Mouse (Mus musculus) ES-Bruce4 (cell line): Measurements from ENCODE around the gene Ak3.

Experiments
- CTCF ChIP-seq: IDR thresholded peaks from one replicate; pipeline ENCODE4 v1.8.1; 2011; ENCODE audit warnings: low read depth, low read length
- EP300 ChIP-seq: IDR thresholded peaks from 2 replicates; pipeline ENCODE4 v1.6.1; 2011; ENCODE audit warnings: low read depth, low read length; ENCODE audit not compliant: insufficient read depth

DNA sequence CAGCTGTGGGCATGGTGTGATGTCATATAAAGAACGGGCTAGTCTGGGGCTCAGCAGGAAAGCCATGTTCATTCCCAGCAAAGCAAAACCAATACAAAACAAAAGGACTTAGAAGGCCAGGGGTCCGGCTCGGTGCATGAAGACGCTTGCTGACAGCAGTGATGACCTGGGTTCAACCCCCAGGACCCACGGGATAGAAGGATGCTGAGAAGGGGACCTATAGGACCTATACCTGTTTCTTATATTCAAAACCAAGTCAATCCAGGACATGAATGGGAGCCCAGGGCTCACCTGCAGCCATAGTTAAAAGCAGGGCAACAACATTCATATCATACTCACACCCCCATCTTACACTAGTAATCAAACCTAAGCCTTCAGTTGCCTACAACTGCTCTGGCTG lies 15.2 kb upstream of the Ak3 start:
- no peak for TF ChIP-seq CTCF
- no peak for TF ChIP-seq EP300
